Mouse (Mus musculus) spleen, adult 2 months (tissue): ENCODE results near the gene Kdm1a.

Experiments
- CTCF ChIP-seq: fragments of 200-500 bp; IDR thresholded peaks from 2 replicates; pipeline ENCODE4 v1.5.1; 2011; ENCODE audit warnings: mild to moderate bottlenecking, inconsistent platforms; ENCODE audit not compliant: insufficient read depth, insufficient read length, insufficient replicate concordance; ENCODE audit errors: extremely low read depth
- POLR2A ChIP-seq: fragments of 200-500 bp; IDR thresholded peaks from 2 replicates; pipeline ENCODE4 v1.6.1; 2011; ENCODE audit warnings: low read depth, low read length, inconsistent platforms

DNA sequence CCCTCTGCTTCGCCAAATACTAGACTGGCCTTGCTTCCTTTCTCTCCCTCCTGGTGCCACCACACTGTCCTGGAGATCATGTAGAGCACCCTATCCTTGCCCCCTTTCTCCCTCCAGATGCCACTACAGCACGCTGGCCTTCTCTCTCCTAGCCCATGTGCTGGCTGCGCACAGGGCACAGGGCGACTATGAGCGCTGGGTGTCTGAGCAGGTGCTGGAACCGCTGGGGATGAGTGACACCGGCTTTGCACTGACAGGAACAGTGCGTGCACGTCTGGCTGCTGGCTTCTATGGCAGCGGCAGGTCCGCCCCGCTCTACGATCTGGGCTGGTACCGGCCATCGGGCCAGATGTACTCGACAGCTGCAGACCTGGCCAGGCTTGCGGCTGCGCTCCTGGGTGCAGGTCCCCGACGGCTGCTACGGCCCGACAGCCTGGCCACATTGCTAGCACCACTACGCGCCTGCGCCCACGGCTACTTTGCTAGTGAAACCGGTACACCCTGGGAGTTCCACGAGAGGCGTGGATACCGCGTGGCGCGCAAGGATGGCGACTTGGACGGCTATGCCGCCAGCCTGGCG lies 34.5 kb upstream of the Kdm1a start:
- TF ChIP-seq CTCF (no peak), POLR2A (no peak)
